Mouse (Mus musculus): ENCODE results near the gene St5. TPM values are rescaled to one million over a fixed set of nuclear protein-coding genes. Genes with fewer than 3 reads are reported as not detected.
A peak's percentile ranks its signal among the peaks of the same experiment; 100 is the strongest.

St5 gene
- polyA plus RNA-seq, 1 experiment from 2014 or later = 40.3 TPM

- peaks cover 62% of the 10 kb centered on the region for H3K36me3 ChIP-seq
- H3K4me1 ChIP-seq = peaks cover 14% of the 10 kb centered on the region
- no peaks in the 10 kb centered on the region for H3K9me3 ChIP-seq (replicated peaks)
- ATAC-seq (ENCODE audit: low FRiP score) = no peak
- no peak overlapping the region for H3K9ac ChIP-seq
- no peak overlapping the region for H3K4me2 ChIP-seq (replicated peaks)
- no peaks in the 10 kb centered on the region for H3K27me3 ChIP-seq
- H3K4me3 ChIP-seq = no peak overlapping the region
- WGBS = 87% methylated on average over 3 of the region's 3 CpGs
- H3K27ac ChIP-seq = no peak overlapping the region
Measured at GRCm38 (mm10) chr7:109524763-109525162, 178.6 kb downstream of the St5 start.

GRCm38 (mm10) chr7:109524442-109524744 lies 179.0 kb downstream of the St5 start:
- peak overlapping the region; percentile 9; the same call in 1 of the 2 replicates for H3K27ac ChIP-seq
- no peak for ATAC-seq (ENCODE audit: low FRiP score)

GRCm38 (mm10) chr7:109523741-109524441 lies 179.5 kb downstream of the St5 start:
- no peak overlapping the region for H3K9ac ChIP-seq
- H3K4me2 ChIP-seq (replicated peaks) = no peak overlapping the region
- H3K27ac ChIP-seq = peak overlapping the region; percentile 9
- no peaks in the 10 kb centered on the region for H3K9me3 ChIP-seq (replicated peaks)
- H3K36me3 ChIP-seq = peaks cover 62% of the 10 kb centered on the region
- 69% methylated on average over 6 of the region's 6 CpGs for WGBS
- no peak for ATAC-seq (ENCODE audit: low FRiP score)
- H3K4me3 ChIP-seq = no peak overlapping the region
- H3K27me3 ChIP-seq = no peaks in the 10 kb centered on the region
- H3K4me1 ChIP-seq = peaks cover 14% of the 10 kb centered on the region

More at GRCm38 (mm10) chr7:109524442-109524744, 179.0 kb downstream of the St5 start:
- Histone ChIP-seq H3K4me3 (no peak overlapping the region), H3K4me1 (peaks cover 14% of the 10 kb centered on the region), H3K4me2 (replicated peaks) (no peak overlapping the region), H3K27me3 (no peaks in the 10 kb centered on the region), H3K9me3 (replicated peaks) (no peaks in the 10 kb centered on the region), H3K36me3 (peaks cover 62% of the 10 kb centered on the region), H3K9ac (no peak overlapping the region)

GRCm38 (mm10) chr7:109523304-109523703 lies 180.1 kb downstream of the St5 start:
- ATAC-seq (ENCODE audit: low FRiP score) = no peak
- Histone ChIP-seq H3K4me2 (replicated peaks) (no peak overlapping the region), H3K36me3 (peaks cover 62% of the 10 kb centered on the region), H3K9me3 (replicated peaks) (no peaks in the 10 kb centered on the region), H3K4me1 (peaks cover 14% of the 10 kb centered on the region), H3K27me3 (no peaks in the 10 kb centered on the region), H3K4me3 (no peak overlapping the region), H3K9ac (no peak overlapping the region), H3K27ac (peak overlapping the region; percentile 9; the same call in 1 of the 2 replicates)
- 61% methylated on average over 2 of the region's 2 CpGs for WGBS

- WGBS = 88% methylated on average over 5 of the region's 5 CpGs
- H3K9ac ChIP-seq = no peak overlapping the region
- peaks cover 59% of the 10 kb centered on the region for H3K36me3 ChIP-seq
- H3K4me3 ChIP-seq = no peak overlapping the region
- H3K27me3 ChIP-seq = no peaks in the 10 kb centered on the region
- H3K9me3 ChIP-seq (replicated peaks) = no peaks in the 10 kb centered on the region
- ATAC-seq (ENCODE audit: low FRiP score) = no peak
- H3K4me1 ChIP-seq = peaks cover 21% of the 10 kb centered on the region
- no peak overlapping the region for H3K27ac ChIP-seq
- H3K4me2 ChIP-seq (replicated peaks) = no peak overlapping the region
Measured at GRCm38 (mm10) chr7:109522084-109522483, 181.3 kb downstream of the St5 start.

GRCm38 (mm10) chr7:109519936-109520335 lies 183.5 kb downstream of the St5 start:
- H3K4me1 ChIP-seq = peaks cover 21% of the 10 kb centered on the region
- peak overlapping the region; percentile 85 for H3K4me3 ChIP-seq
- peak overlapping the region; percentile 97; the same call in 1 of the 2 replicates for H3K27ac ChIP-seq
- peak overlapping the region; percentile 96 for H3K9ac ChIP-seq
- WGBS = 4% methylated on average over 10 of the region's 10 CpGs
- H3K9me3 ChIP-seq (replicated peaks) = no peaks in the 10 kb centered on the region
- no peaks in the 10 kb centered on the region for H3K27me3 ChIP-seq
- peak overlapping the region; percentile 92 for H3K4me2 ChIP-seq (replicated peaks)
- no peak for ATAC-seq (ENCODE audit: low FRiP score)
- H3K36me3 ChIP-seq = peaks cover 41% of the 10 kb centered on the region

GRCm38 (mm10) chr7:109518838-109519696 lies 184.3 kb downstream of the St5 start, which contains the start of gene Rpl27a:
TSS of gene Rpl27a (plus strand) at chr7:109519147.
- H3K4me1 ChIP-seq = peaks cover 21% of the 10 kb centered on the region
- peak; percentile 95 for ATAC-seq (ENCODE audit: low FRiP score)
- H3K9ac ChIP-seq = peak within 1 kb of the TSS; percentile 96
- no peaks in the 10 kb centered on the region for H3K9me3 ChIP-seq (replicated peaks)
- H3K27me3 ChIP-seq = no peaks in the 10 kb centered on the region
- under 1% methylated on average over 71 of the region's 72 CpGs for WGBS
- H3K36me3 ChIP-seq = peaks cover 33% of the 10 kb centered on the region
- peak within 1 kb of the TSS; percentile 92 for H3K4me2 ChIP-seq (replicated peaks)
- peak within 1 kb of the TSS; percentile 97 for H3K27ac ChIP-seq
- H3K4me3 ChIP-seq = peak within 1 kb of the TSS; percentile 85

GRCm38 (mm10) chr7:109518036-109518681 lies 185.2 kb downstream of the St5 start:
- 21% methylated on average over 10 of the region's 10 CpGs for WGBS
- no peaks in the 10 kb centered on the region for H3K9me3 ChIP-seq (replicated peaks)
- peaks cover 21% of the 10 kb centered on the region for H3K4me1 ChIP-seq
- no peak for ATAC-seq (ENCODE audit: low FRiP score)
- no peaks in the 10 kb centered on the region for H3K27me3 ChIP-seq
- H3K4me3 ChIP-seq = peak overlapping the region; percentile 85
- peaks cover 24% of the 10 kb centered on the region for H3K36me3 ChIP-seq
- peak overlapping the region; percentile 97 for H3K27ac ChIP-seq
- H3K4me2 ChIP-seq (replicated peaks) = peak overlapping the region; percentile 60
- peak overlapping the region; percentile 77 for H3K9ac ChIP-seq

- peaks cover 8% of the 10 kb centered on the region for H3K36me3 ChIP-seq
- H3K4me1 ChIP-seq = peaks cover 21% of the 10 kb centered on the region
- H3K9ac ChIP-seq = no peak overlapping the region
- H3K4me3 ChIP-seq = no peak overlapping the region
- H3K27me3 ChIP-seq = no peaks in the 10 kb centered on the region
- WGBS = 82% methylated on average over 3 of the region's 3 CpGs
- H3K27ac ChIP-seq = no peak overlapping the region
- H3K4me2 ChIP-seq (replicated peaks) = no peak overlapping the region
- no peaks in the 10 kb centered on the region for H3K9me3 ChIP-seq (replicated peaks)
- no peak for ATAC-seq (ENCODE audit: low FRiP score)
Measured at GRCm38 (mm10) chr7:109516500-109516899, 186.9 kb downstream of the St5 start.

- 91% methylated on average over 3 of the region's 3 CpGs for WGBS
- no peaks in the 10 kb centered on the region for H3K9me3 ChIP-seq (replicated peaks)
- H3K27me3 ChIP-seq = no peaks in the 10 kb centered on the region
- no peak overlapping the region for H3K4me2 ChIP-seq (replicated peaks)
- peaks cover 10% of the 10 kb centered on the region for H3K4me1 ChIP-seq
- H3K9ac ChIP-seq = no peak overlapping the region
- H3K27ac ChIP-seq = no peak overlapping the region
- H3K36me3 ChIP-seq = no peaks in the 10 kb centered on the region
- H3K4me3 ChIP-seq = no peak overlapping the region
- ATAC-seq (ENCODE audit: low FRiP score) = no peak
Measured at GRCm38 (mm10) chr7:109511838-109512237, 191.6 kb downstream of the St5 start.

GRCm38 (mm10) chr7:109510799-109511198 lies 192.6 kb downstream of the St5 start:
- Histone ChIP-seq H3K9me3 (replicated peaks) (no peaks in the 10 kb centered on the region), H3K4me2 (replicated peaks) (no peak overlapping the region), H3K4me3 (no peak overlapping the region), H3K36me3 (no peaks in the 10 kb centered on the region), H3K27ac (no peak overlapping the region), H3K4me1 (peaks cover 10% of the 10 kb centered on the region), H3K27me3 (no peaks in the 10 kb centered on the region), H3K9ac (no peak overlapping the region)
- WGBS = 67% methylated on average over 2 of the region's 2 CpGs
- no peak for ATAC-seq (ENCODE audit: low FRiP score)

GRCm38 (mm10) chr7:109508034-109508433 lies 195.4 kb downstream of the St5 start, which contains the start of gene Trim66:
TSS of gene Trim66 (minus strand) at chr7:109508134.
- peaks cover 10% of the 10 kb centered on the region for H3K4me1 ChIP-seq
- no peak within 1 kb of the TSS for H3K4me3 ChIP-seq
- no peaks in the 10 kb centered on the region for H3K9me3 ChIP-seq (replicated peaks)
- no peak within 1 kb of the TSS for H3K27ac ChIP-seq
- H3K9ac ChIP-seq = no peak within 1 kb of the TSS
- H3K36me3 ChIP-seq = no peaks in the 10 kb centered on the region
- WGBS = 80% methylated on average over 4 of the region's 4 CpGs
- no peaks in the 10 kb centered on the region for H3K27me3 ChIP-seq
- no peak for ATAC-seq (ENCODE audit: low FRiP score)
- H3K4me2 ChIP-seq (replicated peaks) = peak within 1 kb of the TSS; percentile 24; the same call in 1 of the 2 replicates

All from hindbrain, embryonic 12.5 days (tissue).